Mouse (Mus musculus) forebrain, embryonic 12.5 days (tissue): ENCODE results near the gene Pum2. TPM values are rescaled to one million over a fixed set of nuclear protein-coding genes. Genes with fewer than 3 reads are reported as not detected.
"Not testable (repeated sequence)": the region's sequence is repeated elsewhere in the genome, so short reads cannot be mapped to it uniquely, and the experiment has no call there.

Source experiments
- ATAC-seq: fragments of 200-750 bp; cut with Nextera tagmentation; 2 replicates; pipeline ENCODE4 v1.8.0; 2017; ENCODE audit warnings: moderate TSS enrichment; ENCODE audit not compliant: low FRiP score
- H3K27ac ChIP-seq: fragments of 300-500 bp; sonication (generic); 2 replicates; pipeline ENCODE4 v1.5.1; 2016; ENCODE audit warnings: mild to moderate bottlenecking
- H3K27me3 ChIP-seq: fragments of 300-500 bp; sonication (generic); 2 replicates; pipeline ENCODE4 v1.6.1; 2016; ENCODE audit warnings: mild to moderate bottlenecking
- H3K36me3 ChIP-seq: fragments of 300-500 bp; sonication (generic); replicated peaks from 2 replicates; pipeline ENCODE4 v1.6.1; 2016; ENCODE audit warnings: mild to moderate bottlenecking
- H3K4me1 ChIP-seq: fragments of 300-500 bp; sonication (generic); 2 replicates; pipeline ENCODE4 v1.6.1; 2016
- H3K4me2 ChIP-seq: fragments of 300-500 bp; sonication (generic); 2 replicates; pipeline ENCODE4 v1.6.1; 2016; ENCODE audit warnings: mild to moderate bottlenecking, moderate library complexity
- H3K4me3 ChIP-seq: fragments of 300-500 bp; sonication (generic); replicated peaks from 2 replicates; pipeline ENCODE4 v1.5.1; 2016; ENCODE audit warnings: mild to moderate bottlenecking
- H3K9ac ChIP-seq: fragments of 300-500 bp; sonication (generic); 2 replicates; pipeline ENCODE4 v1.6.1; 2016; ENCODE audit warnings: mild to moderate bottlenecking
- H3K9me3 ChIP-seq: fragments of 300-500 bp; sonication (generic); 2 replicates; pipeline ENCODE4 v1.6.1; 2016
- WGBS: fragments of 180-500 bp; shearing (Covaris S2); methylation state at CpG from one replicate; pipeline ENCODE4 v1.1.7; 2016; 5-methylcytosine and 5-hydroxymethylcytosine counted together
- polyA plus RNA-seq: library from polyadenylated mRNA; unstranded; fragments of >200 nt; fragmentation: Nextera tagmentation; extraction: Ambion mirVana; gene quantifications from 2 replicates; pipeline ENCODE4 v1.2.1, GENCODE M21; 2016

Gene Pum2
- polyA plus RNA-seq, 1 experiment from 2014 or later: 94.6 TPM

DNA sequence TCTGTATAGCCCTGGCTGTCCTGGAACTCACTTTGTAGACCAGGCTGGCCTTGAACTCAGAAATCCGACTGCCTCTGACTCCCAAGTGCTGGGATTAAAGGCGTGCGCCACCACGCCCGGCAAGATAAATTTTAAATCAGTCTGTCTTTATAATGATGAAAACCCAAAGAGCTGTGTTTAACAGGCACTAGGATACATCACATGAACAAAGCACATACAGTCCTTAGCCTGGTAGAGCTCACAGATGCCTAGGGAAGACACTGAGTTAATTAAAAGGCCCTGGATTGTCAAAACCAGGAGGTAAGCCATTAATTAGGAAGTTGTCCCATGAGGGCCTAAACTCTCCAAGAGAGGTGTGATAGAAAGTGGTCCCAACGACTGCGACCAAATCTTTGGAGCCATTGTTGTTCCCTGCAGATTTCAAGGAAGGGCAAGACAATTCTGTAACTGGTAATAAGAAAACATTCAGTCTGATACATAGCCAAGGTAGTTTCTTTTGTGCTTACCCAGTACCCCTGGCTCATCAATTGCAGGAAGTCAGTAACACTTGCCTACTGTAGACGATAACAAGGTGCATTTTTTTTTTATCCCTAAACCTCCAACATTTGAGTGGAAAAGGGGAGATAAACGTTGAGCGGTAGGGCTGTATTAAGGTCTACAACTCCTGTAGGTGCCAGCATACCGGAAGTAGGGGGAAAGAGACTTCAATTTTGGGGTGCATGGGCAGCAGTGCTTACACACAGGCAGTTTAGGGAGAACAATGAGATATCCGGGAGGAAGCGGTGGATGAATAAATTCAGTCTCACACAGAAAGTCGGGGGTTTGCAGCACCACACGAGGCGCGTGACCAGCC, 587 bp upstream of the Pum2 start:
- ATAC-seq: peak; percentile 2
- peak overlapping the region; percentile 94 for H3K4me3 ChIP-seq
- WGBS: 38% methylated on average over 17 of the region's 17 CpGs
- peak overlapping the region; percentile 99 for H3K27ac ChIP-seq
- peak overlapping the region; percentile 97 for H3K9ac ChIP-seq
- H3K9me3 ChIP-seq: peaks cover 10% of the 10 kb centered on the region; the same call in 1 of the 2 replicates
- H3K4me1 ChIP-seq: peaks cover 25% of the 10 kb centered on the region
- H3K4me2 ChIP-seq: peak overlapping the region; percentile 55
- H3K27me3 ChIP-seq: no peaks in the 10 kb centered on the region
- no peaks in the 10 kb centered on the region for H3K36me3 ChIP-seq

DNA sequence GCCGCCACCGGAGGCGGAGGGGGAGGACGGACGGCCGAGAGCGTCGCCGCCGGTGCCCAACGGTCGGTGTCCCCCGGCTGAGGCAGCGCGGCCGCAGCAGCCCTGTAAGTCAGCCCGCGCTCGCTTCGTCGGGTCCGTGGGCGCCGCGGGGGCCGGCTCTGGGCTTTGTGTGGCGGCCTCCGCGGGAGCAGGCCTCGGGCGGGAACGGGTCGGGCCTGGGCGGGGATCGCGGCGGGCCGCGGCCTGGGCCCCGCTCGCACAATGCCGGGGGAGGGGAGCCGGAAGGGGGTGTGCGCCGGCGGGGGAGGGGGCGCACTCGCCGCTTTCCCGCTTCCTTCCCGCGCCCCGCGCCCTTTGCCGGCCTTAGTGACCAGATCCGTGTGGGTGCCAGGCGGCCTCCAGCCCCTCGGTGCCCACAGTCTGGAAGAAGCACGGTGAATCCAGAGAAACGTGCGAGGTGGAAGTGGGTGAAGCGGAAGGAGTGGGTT, 487 bp downstream of the Pum2 start:
- H3K4me1 ChIP-seq: peaks cover 25% of the 10 kb centered on the region
- peaks cover 10% of the 10 kb centered on the region; the same call in 1 of the 2 replicates for H3K9me3 ChIP-seq
- H3K4me2 ChIP-seq: peak overlapping the region; percentile 71
- peak; percentile 83 for ATAC-seq
- H3K9ac ChIP-seq: peak overlapping the region; percentile 97
- peak overlapping the region; percentile 94 for H3K4me3 ChIP-seq
- peak overlapping the region; percentile 99 for H3K27ac ChIP-seq
- H3K27me3 ChIP-seq: no peaks in the 10 kb centered on the region
- no peaks in the 10 kb centered on the region for H3K36me3 ChIP-seq
- WGBS: 0% methylated on average over 50 of the region's 62 CpGs

DNA sequence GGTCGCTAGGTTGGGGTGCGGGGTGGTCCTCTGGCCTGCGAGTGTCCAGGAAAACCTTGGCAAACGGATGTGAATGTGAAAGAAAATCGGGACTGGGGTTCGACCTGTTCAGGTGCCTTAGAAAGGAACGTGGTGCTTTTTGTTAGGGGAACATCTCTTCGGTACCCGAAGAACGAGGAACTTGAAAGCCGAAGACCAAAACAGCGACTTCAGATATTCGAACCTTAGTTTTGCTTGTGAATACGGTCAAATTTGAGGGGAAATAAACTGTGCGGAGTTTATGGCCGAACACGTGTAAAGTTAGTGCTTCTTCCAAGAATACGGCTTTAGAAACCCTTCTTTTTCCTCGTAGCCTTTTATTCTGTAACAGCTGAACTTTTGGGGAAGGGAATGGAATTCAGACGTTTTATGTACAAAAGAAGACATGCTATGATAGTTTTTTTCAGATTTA, 982 bp downstream of the Pum2 start:
- no peaks in the 10 kb centered on the region for H3K36me3 ChIP-seq
- H3K4me2 ChIP-seq: peak overlapping the region; percentile 71
- H3K4me3 ChIP-seq: peak overlapping the region; percentile 94
- H3K27me3 ChIP-seq: no peaks in the 10 kb centered on the region
- H3K27ac ChIP-seq: peak overlapping the region; percentile 99
- H3K9ac ChIP-seq: peak overlapping the region; percentile 97
- ATAC-seq: no peak
- H3K9me3 ChIP-seq: peaks cover 10% of the 10 kb centered on the region; the same call in 1 of the 2 replicates
- peaks cover 22% of the 10 kb centered on the region for H3K4me1 ChIP-seq
- under 1% methylated on average over 20 of the region's 20 CpGs for WGBS

DNA sequence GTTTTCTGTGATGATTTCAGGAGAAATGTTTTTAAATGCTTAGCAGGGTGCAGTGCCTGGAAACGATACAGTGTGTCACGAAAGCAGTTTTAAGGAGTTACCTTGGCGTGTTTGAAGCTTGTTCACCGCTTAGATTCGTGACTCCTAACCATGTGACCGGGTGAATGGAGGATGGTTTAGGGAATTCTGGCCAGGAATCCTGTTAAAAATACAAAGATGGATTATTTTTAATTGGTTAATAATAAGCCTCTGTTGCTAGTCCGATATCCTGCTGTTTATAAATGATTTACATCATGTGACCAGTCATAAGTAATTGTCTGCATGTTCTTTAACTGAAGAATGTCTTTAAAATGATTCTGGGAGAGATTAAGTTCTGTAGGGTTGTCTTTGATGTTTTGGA, 1.4 kb downstream of the Pum2 start:
- H3K4me3 ChIP-seq: peak overlapping the region; percentile 94
- H3K27me3 ChIP-seq: no peaks in the 10 kb centered on the region
- H3K4me2 ChIP-seq: peak overlapping the region; percentile 71
- WGBS: under 1% methylated on average over 7 of the region's 7 CpGs
- peak overlapping the region; percentile 99; the same call in 1 of the 2 replicates for H3K27ac ChIP-seq
- peaks cover 22% of the 10 kb centered on the region for H3K4me1 ChIP-seq
- peak overlapping the region; percentile 97 for H3K9ac ChIP-seq
- ATAC-seq: no peak
- no peaks in the 10 kb centered on the region for H3K36me3 ChIP-seq
- peaks cover 10% of the 10 kb centered on the region; the same call in 1 of the 2 replicates for H3K9me3 ChIP-seq

DNA sequence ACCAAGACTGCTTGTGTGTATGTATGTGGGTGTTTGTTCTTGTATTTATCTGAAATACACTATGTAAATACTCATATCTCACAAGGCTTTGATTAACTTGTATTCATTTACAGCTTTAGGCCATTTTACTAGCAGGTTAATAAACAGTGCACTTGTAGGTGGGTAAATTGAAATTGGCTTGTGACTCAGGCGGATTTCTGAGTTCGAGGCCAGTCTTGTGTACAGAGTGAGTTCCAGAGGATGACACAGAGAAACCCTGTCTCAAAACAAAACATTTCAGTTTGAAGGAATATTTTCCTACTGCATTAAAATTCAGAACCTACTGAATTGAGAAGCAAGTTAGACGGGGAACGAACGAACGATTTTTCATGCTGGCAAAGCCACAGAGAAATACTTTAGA, 2.4 kb downstream of the Pum2 start:
- Histone ChIP-seq H3K27me3 (no peaks in the 10 kb centered on the region), H3K27ac (no peak overlapping the region), H3K4me2 (peak overlapping the region; percentile 71), H3K4me1 (peaks cover 22% of the 10 kb centered on the region), H3K9ac (peak overlapping the region; percentile 29; the same call in 1 of the 2 replicates), H3K4me3 (peak overlapping the region; percentile 94), H3K9me3 (0 out of 2 replicates have a peak, but pooled peaks cover 5% of the 10 kb centered on the region), H3K36me3 (no peaks in the 10 kb centered on the region)
- 79% methylated on average over 6 of the region's 6 CpGs for WGBS
- ATAC-seq: no peak

DNA sequence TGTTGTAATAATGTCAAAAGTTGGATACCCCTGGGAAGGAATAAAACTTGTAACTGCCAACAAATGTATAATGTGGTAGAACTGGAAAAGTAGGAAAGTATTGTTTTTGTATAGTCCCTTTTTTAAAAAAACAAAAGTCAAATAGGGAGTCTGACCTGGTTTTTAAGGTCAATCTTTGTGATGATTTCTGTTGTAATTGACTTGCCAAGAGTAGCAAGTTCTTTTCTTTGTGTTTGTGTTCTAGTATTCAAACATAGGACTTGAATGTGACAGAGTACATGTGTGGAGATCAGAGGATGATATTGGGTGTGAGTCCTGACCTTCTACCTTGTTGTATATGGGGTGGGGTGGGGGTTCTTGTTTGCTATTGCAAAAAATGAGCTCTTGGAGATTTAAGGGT, 4.0 kb downstream of the Pum2 start:
- no peaks in the 10 kb centered on the region for H3K27me3 ChIP-seq
- ATAC-seq: no peak
- H3K4me1 ChIP-seq: peaks cover 22% of the 10 kb centered on the region
- H3K4me3 ChIP-seq: no peak overlapping the region
- H3K4me2 ChIP-seq: no peak overlapping the region
- no peaks in the 10 kb centered on the region for H3K9me3 ChIP-seq
- H3K36me3 ChIP-seq: no peaks in the 10 kb centered on the region
- no peak overlapping the region for H3K27ac ChIP-seq
- no peak overlapping the region for H3K9ac ChIP-seq

DNA sequence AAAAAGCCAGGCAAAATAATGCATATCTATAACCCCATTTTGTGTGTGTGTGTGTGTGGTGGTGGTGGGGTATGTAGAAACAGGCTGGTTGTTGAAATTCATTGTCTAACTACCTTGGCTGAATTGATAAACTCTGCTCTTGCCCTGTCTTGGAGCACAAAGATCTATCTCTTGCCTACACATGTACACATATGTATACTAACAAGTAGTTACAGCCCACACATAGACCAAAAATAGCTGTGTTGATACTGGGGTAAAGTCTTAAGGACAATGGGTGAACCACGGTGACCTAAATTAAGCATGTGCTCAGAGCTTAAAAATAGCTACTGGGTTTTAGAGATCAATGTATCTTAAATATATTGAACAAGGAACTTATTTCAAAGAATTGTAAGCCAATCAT, 10.3 kb downstream of the Pum2 start:
- ATAC-seq: no peak
- Histone ChIP-seq H3K4me1 (no peaks in the 10 kb centered on the region), H3K9ac (no peak overlapping the region), H3K4me2 (no peak overlapping the region), H3K27ac (no peak overlapping the region), H3K4me3 (no peak overlapping the region), H3K9me3 (0 out of 2 replicates have a peak, but pooled peaks cover 4% of the 10 kb centered on the region), H3K36me3 (peaks cover 17% of the 10 kb centered on the region), H3K27me3 (no peaks in the 10 kb centered on the region)
- WGBS: 91% methylated on average over 1 of the region's 1 CpGs

DNA sequence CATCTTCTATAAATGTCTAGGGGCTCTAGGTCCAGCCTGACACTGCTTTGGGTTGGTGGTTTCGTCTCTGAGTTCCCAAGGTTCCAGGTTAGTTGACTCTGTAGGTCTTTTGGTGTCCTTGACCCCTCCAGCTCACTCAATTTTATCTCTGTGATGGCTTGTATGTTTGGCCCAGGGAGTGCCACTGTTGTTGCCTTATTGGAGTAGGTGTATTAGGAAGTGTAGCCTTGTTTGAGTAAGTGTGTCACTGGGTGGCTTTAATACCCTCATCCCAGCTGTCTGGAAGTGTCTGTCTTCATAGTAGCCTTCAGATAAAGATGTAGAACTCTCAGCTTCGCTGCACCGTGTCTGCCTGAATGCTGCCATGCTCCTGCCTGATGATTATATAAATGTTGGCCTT, 11.1 kb downstream of the Pum2 start:
- Histone ChIP-seq H3K4me2 (no peak overlapping the region), H3K4me3 (no peak overlapping the region), H3K27me3 (no peaks in the 10 kb centered on the region), H3K4me1 (no peaks in the 10 kb centered on the region), H3K27ac (no peak overlapping the region), H3K9me3 (0 out of 2 replicates have a peak, but pooled peaks cover 4% of the 10 kb centered on the region), H3K36me3 (peaks cover 17% of the 10 kb centered on the region), H3K9ac (no peak overlapping the region)
- ATAC-seq: no peak
- WGBS: 95% methylated on average over 3 of the region's 3 CpGs

DNA sequence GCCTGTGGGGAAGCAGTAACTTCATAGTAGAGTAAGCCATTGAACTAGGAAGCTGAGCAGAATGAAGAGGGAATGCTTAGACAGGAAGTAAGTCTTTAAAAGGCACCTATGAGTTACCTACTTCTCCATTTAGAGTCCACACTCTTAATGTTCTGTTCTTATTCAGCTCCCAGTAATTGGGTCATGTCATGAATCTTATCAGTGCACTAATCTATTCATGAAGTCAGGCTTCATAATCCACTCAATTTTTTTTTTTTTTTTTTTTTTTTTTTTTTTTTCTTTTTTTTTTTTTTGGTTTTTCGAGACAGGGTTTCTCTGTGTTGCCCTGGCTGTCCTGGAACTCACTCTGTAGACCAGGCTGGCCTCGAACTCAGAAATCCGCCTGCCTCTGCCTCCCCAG, 15.9 kb downstream of the Pum2 start:
- not testable (repeated sequence) for ATAC-seq, H3K4me1 ChIP-seq, H3K9me3 ChIP-seq, H3K27ac ChIP-seq, H3K9ac ChIP-seq, H3K4me2 ChIP-seq, H3K4me3 ChIP-seq, H3K27me3 ChIP-seq
- H3K36me3 ChIP-seq: peaks cover 12% of the 10 kb centered on the region
- 100% methylated on average over 2 of the region's 3 CpGs for WGBS

DNA sequence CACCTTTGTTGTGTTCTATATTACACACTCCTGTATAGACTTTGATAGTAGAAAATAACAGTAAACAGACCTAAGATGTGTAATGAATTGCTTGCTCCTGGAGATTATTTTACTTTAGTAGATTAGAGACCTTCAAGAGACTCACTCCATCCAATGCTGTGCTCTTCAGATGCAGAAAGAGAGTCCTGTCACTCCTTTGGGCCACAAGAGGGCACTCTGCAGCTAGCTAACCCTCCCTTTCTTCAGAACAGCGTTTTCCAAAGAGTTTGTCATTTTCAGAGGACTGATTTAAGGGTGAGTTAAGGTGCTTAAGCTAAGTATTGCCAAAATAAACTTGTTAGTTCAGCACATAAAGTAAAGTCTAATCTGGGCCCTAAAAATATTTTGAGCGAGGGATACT, 25.0 kb downstream of the Pum2 start:
- H3K9me3 ChIP-seq: no peaks in the 10 kb centered on the region
- H3K9ac ChIP-seq: no peak overlapping the region
- ATAC-seq: no peak
- no peaks in the 10 kb centered on the region for H3K4me1 ChIP-seq
- no peak overlapping the region for H3K4me3 ChIP-seq
- 68% methylated on average over 2 of the region's 2 CpGs for whole genome bisulfite sequencing
- no peaks in the 10 kb centered on the region for H3K27me3 ChIP-seq
- peaks cover 11% of the 10 kb centered on the region for H3K36me3 ChIP-seq
- no peak overlapping the region for H3K27ac ChIP-seq
- no peak overlapping the region for H3K4me2 ChIP-seq

DNA sequence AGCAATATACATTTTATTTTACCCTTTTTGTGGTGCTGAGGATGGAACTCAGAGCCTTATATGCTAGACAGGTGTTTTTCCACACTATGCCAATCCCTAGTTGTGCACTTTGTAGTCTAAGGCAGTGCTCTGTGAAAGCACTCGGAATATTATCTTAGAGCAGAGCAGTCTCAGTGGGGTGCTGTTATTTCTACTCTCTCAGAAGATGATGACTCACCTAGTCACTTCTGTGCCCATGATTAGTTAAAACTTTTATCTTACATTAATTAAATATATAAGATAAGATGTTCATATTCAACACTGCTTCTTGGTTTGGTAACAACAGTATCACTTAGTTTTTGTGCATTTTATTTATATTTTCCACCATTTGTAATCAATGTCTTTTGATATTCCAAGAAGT, 30.1 kb downstream of the Pum2 start:
- no peaks in the 10 kb centered on the region for H3K4me1 ChIP-seq
- H3K27me3 ChIP-seq: no peaks in the 10 kb centered on the region
- no peak overlapping the region for H3K27ac ChIP-seq
- no peak overlapping the region for H3K4me2 ChIP-seq
- H3K4me3 ChIP-seq: no peak overlapping the region
- WGBS: 70% methylated on average over 1 of the region's 1 CpGs
- no peak overlapping the region for H3K9ac ChIP-seq
- H3K9me3 ChIP-seq: no peaks in the 10 kb centered on the region
- H3K36me3 ChIP-seq: peaks cover 31% of the 10 kb centered on the region
- no peak for ATAC-seq

DNA sequence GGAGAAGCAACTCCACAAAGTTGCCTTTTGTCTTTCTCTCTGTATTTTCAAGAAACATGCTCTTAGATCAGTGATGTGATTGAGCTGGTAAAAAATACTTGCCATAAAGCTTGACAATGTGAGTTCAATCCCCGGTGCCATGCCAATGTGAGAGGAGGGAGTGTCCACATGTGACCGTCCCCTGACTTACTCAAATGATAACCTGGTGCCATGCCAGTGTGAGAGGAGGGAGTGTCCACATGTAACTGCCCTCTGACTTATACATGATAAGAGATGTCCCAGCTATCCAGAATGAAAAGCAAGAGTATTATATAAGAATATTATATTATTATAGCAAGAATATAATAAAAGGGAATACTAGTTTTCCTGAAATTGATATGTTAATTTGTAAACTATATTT, 34.9 kb downstream of the Pum2 start:
- no peaks in the 10 kb centered on the region for H3K9me3 ChIP-seq
- H3K4me2 ChIP-seq: no peak overlapping the region
- no peak overlapping the region for H3K4me3 ChIP-seq
- no peak overlapping the region for H3K27ac ChIP-seq
- no peaks in the 10 kb centered on the region for H3K4me1 ChIP-seq
- ATAC-seq: no peak
- 92% methylated on average over 2 of the region's 2 CpGs for WGBS
- peaks cover 42% of the 10 kb centered on the region for H3K36me3 ChIP-seq
- no peaks in the 10 kb centered on the region for H3K27me3 ChIP-seq
- H3K9ac ChIP-seq: no peak overlapping the region

DNA sequence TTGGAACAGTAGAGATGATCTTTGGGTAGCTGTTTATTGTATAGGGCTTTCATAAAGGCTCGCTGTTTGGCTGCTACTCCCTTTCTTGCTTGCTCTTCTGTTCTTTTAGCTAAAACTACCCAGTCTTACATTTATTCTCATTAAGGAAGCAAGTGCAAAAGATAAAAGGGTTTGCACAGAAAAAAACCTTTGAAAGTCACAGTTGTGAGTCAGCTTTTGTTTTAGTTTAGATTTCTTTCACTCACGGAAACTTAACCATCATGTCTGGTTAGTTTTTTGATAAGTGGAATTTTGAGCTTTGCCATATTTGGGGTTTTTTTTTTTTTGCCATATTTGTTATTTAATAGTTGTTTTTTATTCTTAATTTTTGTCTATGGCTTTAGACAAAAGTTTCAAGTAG, 38.7 kb downstream of the Pum2 start:
- H3K36me3 ChIP-seq: peaks cover 32% of the 10 kb centered on the region

More for the DNA sequence above, 38.7 kb downstream of the Pum2 start:
- Histone ChIP-seq H3K9ac (no peak overlapping the region), H3K4me3 (no peak overlapping the region), H3K27me3 (no peaks in the 10 kb centered on the region), H3K4me1 (no peaks in the 10 kb centered on the region), H3K27ac (no peak overlapping the region), H3K4me2 (no peak overlapping the region), H3K9me3 (no peaks in the 10 kb centered on the region)
- ATAC-seq: no peak
- WGBS: 89% methylated on average over 2 of the region's 2 CpGs
